Mouse (Mus musculus): ENCODE data around the gene Nxpe4. TPM values are rescaled to one million over a fixed set of nuclear protein-coding genes. Genes with fewer than 3 reads are reported as not detected.

Gene Nxpe4
- polyA plus RNA-seq, 1 experiment from 2014 or later = 8.6 TPM

DNA sequence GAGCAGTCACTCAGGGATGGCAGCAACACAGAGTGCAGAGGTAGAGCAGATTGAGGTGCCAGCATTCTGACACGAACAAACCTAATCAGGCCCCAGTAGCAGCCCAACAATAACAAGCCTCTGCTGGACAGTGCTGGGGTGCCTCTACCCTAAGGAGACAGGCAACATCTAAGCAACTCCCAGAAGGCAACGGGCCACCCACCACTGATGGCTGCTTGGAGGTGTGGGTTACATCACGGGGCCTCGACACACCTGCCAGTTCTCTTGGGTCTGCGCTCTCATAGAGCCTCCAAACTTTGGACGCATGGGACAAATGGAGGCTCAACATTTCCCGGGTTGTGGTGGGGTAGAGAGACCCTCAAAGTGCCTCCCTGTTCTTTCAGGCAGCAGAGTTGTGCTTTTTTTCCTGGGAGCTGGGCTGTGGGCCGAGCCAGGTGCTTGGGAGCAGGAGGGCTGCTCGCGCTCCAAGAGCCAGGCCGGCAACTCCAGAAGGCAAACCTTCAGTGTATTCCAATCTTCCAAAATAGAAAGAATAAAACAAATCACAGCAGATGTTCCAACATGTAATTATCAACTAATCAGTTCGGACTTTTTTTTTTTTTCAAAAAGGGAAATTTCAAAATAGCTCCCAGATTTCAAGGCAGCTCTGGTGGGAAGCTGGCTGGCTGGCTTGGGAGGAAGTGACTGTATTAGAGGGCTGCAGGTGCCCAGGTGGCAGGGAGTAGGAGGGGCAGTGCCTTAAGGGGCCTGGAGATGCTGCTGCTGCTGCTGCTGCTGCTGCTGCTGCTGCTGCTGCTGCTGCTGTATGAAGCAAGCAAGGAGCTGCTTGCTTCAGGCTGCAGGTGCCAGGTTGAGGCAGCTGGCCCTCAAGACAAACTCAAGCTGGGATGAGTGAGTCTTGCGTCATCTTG is 54.5 kb downstream of the Nxpe4 start:
- H3K4me2 ChIP-seq (ENCODE audit: low read depth, low read length) = no peak overlapping the region
- H3K4me1 ChIP-seq (ENCODE audit: control insufficient read depth, insufficient read depth, low read length) = no peaks in the 10 kb centered on the region
- no peaks in the 10 kb centered on the region for H3K9me3 ChIP-seq (replicated peaks; ENCODE audit: control insufficient read depth, low read length)
- WGBS = 76% methylated on average over 13 of the region's 13 CpGs
- no peak overlapping the region for H3K27ac ChIP-seq (replicated peaks; ENCODE audit: low read depth, low read length)
- no peak overlapping the region for H3K4me3 ChIP-seq (ENCODE audit: low read depth, low read length)
- no peak overlapping the region for H3K9ac ChIP-seq (replicated peaks; ENCODE audit: low read length)
- ATAC-seq (replicated peaks; ENCODE audit: insufficient number of reproducible peaks, low FRiP score, low TSS enrichment, low read depth) = no peak
- DNase-seq (ENCODE audit: low spot score) = no peak
- H3K36me3 ChIP-seq (replicated peaks; ENCODE audit: control insufficient read depth, insufficient read depth, low read depth, low read length) = no peaks in the 10 kb centered on the region
- H3K27me3 ChIP-seq (ENCODE audit: control insufficient read depth, insufficient read depth, low read length) = no peaks in the 10 kb centered on the region

DNA sequence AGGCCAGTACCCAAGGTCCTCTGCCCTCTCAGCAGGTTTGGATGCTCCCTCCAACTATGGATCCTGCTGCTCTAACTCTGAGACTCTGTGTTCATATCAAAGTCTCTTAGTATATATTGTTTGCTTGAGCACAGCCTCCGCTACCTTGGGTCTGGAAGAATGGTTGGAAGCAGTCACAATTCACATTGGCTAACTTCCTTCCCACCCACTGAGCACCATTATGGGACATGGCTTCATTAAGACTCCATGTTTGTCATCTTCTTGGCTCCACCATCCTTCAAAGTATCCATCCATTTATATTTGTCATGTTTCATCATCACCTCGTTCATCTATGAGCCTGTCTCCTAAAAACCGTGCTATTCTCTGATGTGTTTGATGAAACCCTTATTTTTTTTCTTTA is 68.9 kb downstream of the Nxpe4 start:
- no peak for DNase-seq (ENCODE audit: low spot score)
- Histone ChIP-seq H3K27me3 (ENCODE audit: control insufficient read depth, insufficient read depth, low read length) (no peaks in the 10 kb centered on the region), H3K4me2 (ENCODE audit: low read depth, low read length) (no peak overlapping the region), H3K27ac (replicated peaks; ENCODE audit: low read depth, low read length) (no peak overlapping the region), H3K36me3 (replicated peaks; ENCODE audit: control insufficient read depth, insufficient read depth, low read depth, low read length) (no peaks in the 10 kb centered on the region), H3K4me1 (ENCODE audit: control insufficient read depth, insufficient read depth, low read length) (no peaks in the 10 kb centered on the region), H3K9ac (replicated peaks; ENCODE audit: low read length) (no peak overlapping the region), H3K9me3 (replicated peaks; ENCODE audit: control insufficient read depth, low read length) (no peaks in the 10 kb centered on the region), H3K4me3 (ENCODE audit: low read depth, low read length) (no peak overlapping the region)
- WGBS = 90% methylated on average over 3 of the region's 3 CpGs
- no peak for ATAC-seq (replicated peaks; ENCODE audit: insufficient number of reproducible peaks, low FRiP score, low TSS enrichment, low read depth)

DNA sequence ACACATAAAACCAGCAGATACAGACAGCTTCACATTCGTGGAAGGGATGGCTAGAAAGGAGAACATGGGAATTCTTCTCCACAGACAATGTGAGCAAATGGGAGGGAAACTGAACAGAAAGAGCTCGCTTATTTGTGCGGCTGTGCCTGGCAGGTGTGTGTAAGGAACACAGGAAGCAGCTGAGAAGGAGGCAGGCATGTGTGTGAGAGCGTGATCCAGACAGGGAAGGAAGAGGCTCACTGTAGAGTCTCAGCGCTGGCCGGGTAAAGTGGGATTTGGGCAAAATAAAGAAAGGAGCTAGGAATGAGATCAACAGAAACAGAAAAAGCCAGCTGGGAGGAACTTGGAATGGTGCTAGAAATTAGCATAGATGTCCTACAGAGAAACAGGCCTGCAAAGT is 74.6 kb downstream of the Nxpe4 start:
- H3K36me3 ChIP-seq (replicated peaks; ENCODE audit: control insufficient read depth, insufficient read depth, low read depth, low read length) = no peaks in the 10 kb centered on the region
- H3K27me3 ChIP-seq (ENCODE audit: control insufficient read depth, insufficient read depth, low read length) = no peaks in the 10 kb centered on the region
- H3K4me1 ChIP-seq (ENCODE audit: control insufficient read depth, insufficient read depth, low read length) = no peaks in the 10 kb centered on the region
- H3K4me3 ChIP-seq (ENCODE audit: low read depth, low read length) = no peak overlapping the region
- no peak overlapping the region for H3K27ac ChIP-seq (replicated peaks; ENCODE audit: low read depth, low read length)
- 69% methylated on average over 6 of the region's 6 CpGs for WGBS
- DNase-seq (ENCODE audit: low spot score) (no peak), ATAC-seq (replicated peaks; ENCODE audit: insufficient number of reproducible peaks, low FRiP score, low TSS enrichment, low read depth) (no peak)
- no peak overlapping the region for H3K9ac ChIP-seq (replicated peaks; ENCODE audit: low read length)
- H3K9me3 ChIP-seq (replicated peaks; ENCODE audit: control insufficient read depth, low read length) = no peaks in the 10 kb centered on the region
- no peak overlapping the region for H3K4me2 ChIP-seq (ENCODE audit: low read depth, low read length)

DNA sequence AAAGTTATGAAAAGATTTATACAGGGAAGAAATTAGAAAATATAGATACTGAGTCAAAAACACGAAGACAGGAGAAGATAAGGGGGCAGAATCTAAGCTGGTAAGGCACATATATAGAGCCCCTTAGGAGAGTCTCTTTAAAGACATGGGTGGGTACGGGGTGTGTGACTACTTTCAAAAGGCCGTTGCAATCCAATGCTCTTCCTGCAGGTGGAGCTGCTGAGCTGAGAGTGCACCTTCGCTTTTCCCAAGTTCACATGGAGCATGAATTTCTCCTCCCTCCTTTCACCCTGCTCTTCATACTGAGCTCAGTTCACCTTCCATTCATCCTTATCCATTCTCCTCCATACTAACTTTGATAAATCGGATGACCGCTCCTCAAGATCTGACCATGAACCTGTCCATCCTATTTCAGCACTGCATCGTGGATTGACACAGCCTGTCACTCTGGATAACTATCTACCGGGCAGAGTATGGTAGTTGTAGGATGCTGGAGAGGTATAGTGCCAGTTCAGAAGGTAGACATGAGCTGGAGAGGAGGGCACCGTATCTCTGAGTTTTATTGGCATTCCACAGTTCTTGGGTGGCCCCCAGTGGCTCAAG is 76.4 kb downstream of the Nxpe4 start:
- ATAC-seq (replicated peaks; ENCODE audit: insufficient number of reproducible peaks, low FRiP score, low TSS enrichment, low read depth) (no peak), DNase-seq (ENCODE audit: low spot score) (peak; percentile 39)
- Histone ChIP-seq H3K36me3 (replicated peaks; ENCODE audit: control insufficient read depth, insufficient read depth, low read depth, low read length) (no peaks in the 10 kb centered on the region), H3K4me3 (ENCODE audit: low read depth, low read length) (no peak overlapping the region), H3K27me3 (ENCODE audit: control insufficient read depth, insufficient read depth, low read length) (no peaks in the 10 kb centered on the region), H3K9ac (replicated peaks; ENCODE audit: low read length) (no peak overlapping the region), H3K4me1 (ENCODE audit: control insufficient read depth, insufficient read depth, low read length) (no peaks in the 10 kb centered on the region), H3K27ac (replicated peaks; ENCODE audit: low read depth, low read length) (no peak overlapping the region), H3K4me2 (ENCODE audit: low read depth, low read length) (no peak overlapping the region), H3K9me3 (replicated peaks; ENCODE audit: control insufficient read depth, low read length) (no peaks in the 10 kb centered on the region)
- 80% methylated on average over 9 of the region's 9 CpGs for WGBS

DNA sequence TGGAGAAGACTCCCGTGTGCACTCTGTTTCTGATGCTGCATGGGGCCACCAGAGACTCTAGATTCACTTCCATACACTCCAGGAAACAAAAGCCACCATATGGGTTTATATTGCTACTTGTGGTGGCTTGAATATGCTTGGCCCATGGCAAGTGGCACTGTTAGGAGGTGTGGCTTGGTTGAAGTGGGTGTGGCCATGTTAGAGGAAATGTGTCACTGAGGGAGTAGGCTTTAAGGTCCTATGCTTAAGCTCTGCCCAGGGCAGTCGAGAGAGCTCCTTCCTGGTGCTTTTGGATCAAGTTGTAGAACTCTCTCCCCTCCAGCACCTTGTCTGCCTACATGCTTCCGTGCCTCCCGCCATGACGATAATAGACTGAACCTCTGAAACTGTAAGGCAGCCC is 77.6 kb downstream of the Nxpe4 start:
- no peak for DNase-seq (ENCODE audit: low spot score)
- no peaks in the 10 kb centered on the region for H3K9me3 ChIP-seq (replicated peaks; ENCODE audit: control insufficient read depth, low read length)
- H3K4me3 ChIP-seq (ENCODE audit: low read depth, low read length) = no peak overlapping the region
- H3K27ac ChIP-seq (replicated peaks; ENCODE audit: low read depth, low read length) = no peak overlapping the region
- H3K9ac ChIP-seq (replicated peaks; ENCODE audit: low read length) = no peak overlapping the region
- H3K4me2 ChIP-seq (ENCODE audit: low read depth, low read length) = no peak overlapping the region
- no peaks in the 10 kb centered on the region for H3K4me1 ChIP-seq (ENCODE audit: control insufficient read depth, insufficient read depth, low read length)
- ATAC-seq (replicated peaks; ENCODE audit: insufficient number of reproducible peaks, low FRiP score, low TSS enrichment, low read depth) = no peak
- WGBS = 90% methylated on average over 5 of the region's 5 CpGs
- H3K36me3 ChIP-seq (replicated peaks; ENCODE audit: control insufficient read depth, insufficient read depth, low read depth, low read length) = no peaks in the 10 kb centered on the region
- H3K27me3 ChIP-seq (ENCODE audit: control insufficient read depth, insufficient read depth, low read length) = no peaks in the 10 kb centered on the region

DNA sequence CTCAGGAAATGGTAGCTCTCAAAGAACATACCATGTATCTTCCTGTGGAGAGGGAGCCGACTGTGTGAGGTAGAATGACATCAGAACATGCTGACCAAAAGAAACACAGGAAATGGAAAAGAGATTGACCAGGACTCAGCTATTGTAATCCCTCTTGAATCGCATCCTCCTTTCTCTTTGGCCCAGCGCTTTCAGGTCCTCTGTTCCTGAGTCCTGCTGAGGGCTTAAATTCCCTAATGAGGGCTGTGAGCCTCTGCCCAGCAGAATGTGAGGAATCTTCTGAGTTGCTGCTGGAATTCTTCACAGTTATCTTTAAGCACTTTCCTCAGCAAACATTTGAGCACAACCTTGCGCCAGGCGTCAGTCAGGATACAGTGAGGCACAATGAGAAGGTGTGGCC is 78.6 kb downstream of the Nxpe4 start:
- H3K27ac ChIP-seq (replicated peaks; ENCODE audit: low read depth, low read length) = no peak overlapping the region
- no peak overlapping the region for H3K4me3 ChIP-seq (ENCODE audit: low read depth, low read length)
- H3K36me3 ChIP-seq (replicated peaks; ENCODE audit: control insufficient read depth, insufficient read depth, low read depth, low read length) = no peaks in the 10 kb centered on the region
- no peaks in the 10 kb centered on the region for H3K4me1 ChIP-seq (ENCODE audit: control insufficient read depth, insufficient read depth, low read length)
- H3K27me3 ChIP-seq (ENCODE audit: control insufficient read depth, insufficient read depth, low read length) = no peaks in the 10 kb centered on the region
- DNase-seq (ENCODE audit: low spot score) (no peak), ATAC-seq (replicated peaks; ENCODE audit: insufficient number of reproducible peaks, low FRiP score, low TSS enrichment, low read depth) (no peak)
- no peak overlapping the region for H3K4me2 ChIP-seq (ENCODE audit: low read depth, low read length)
- no peak overlapping the region for H3K9ac ChIP-seq (replicated peaks; ENCODE audit: low read length)
- 52% methylated on average over 5 of the region's 5 CpGs for WGBS
- H3K9me3 ChIP-seq (replicated peaks; ENCODE audit: control insufficient read depth, low read length) = no peaks in the 10 kb centered on the region

DNA sequence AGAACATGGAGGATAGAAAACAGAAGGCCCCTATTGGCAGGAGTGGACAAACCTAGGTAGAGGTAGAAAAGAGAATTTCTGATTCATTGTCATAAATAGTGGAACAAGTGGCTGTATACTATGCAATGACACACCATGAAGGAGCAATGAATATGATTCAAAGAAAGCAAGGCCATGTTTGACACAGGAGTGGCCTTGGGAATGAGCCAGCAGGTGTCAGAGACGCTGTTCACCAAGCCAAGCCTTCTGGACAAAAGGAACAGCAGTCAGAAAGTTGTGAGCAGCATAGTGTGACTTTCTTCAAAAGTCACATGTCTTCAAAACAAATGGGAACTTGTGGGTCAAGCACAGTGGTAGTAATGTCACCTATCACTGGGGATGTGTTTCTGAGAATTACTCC is 80.0 kb downstream of the Nxpe4 start:
- H3K4me1 ChIP-seq (ENCODE audit: control insufficient read depth, insufficient read depth, low read length) = no peaks in the 10 kb centered on the region
- no peak overlapping the region for H3K27ac ChIP-seq (replicated peaks; ENCODE audit: low read depth, low read length)
- DNase-seq (ENCODE audit: low spot score) (no peak), ATAC-seq (replicated peaks; ENCODE audit: insufficient number of reproducible peaks, low FRiP score, low TSS enrichment, low read depth) (no peak)
- no peak overlapping the region for H3K9ac ChIP-seq (replicated peaks; ENCODE audit: low read length)
- no peaks in the 10 kb centered on the region for H3K36me3 ChIP-seq (replicated peaks; ENCODE audit: control insufficient read depth, insufficient read depth, low read depth, low read length)
- no peak overlapping the region for H3K4me3 ChIP-seq (ENCODE audit: low read depth, low read length)
- H3K27me3 ChIP-seq (ENCODE audit: control insufficient read depth, insufficient read depth, low read length) = no peaks in the 10 kb centered on the region
- no peaks in the 10 kb centered on the region for H3K9me3 ChIP-seq (replicated peaks; ENCODE audit: control insufficient read depth, low read length)
- H3K4me2 ChIP-seq (ENCODE audit: low read depth, low read length) = no peak overlapping the region
- 92% methylated on average over 1 of the region's 1 CpGs for WGBS

DNA sequence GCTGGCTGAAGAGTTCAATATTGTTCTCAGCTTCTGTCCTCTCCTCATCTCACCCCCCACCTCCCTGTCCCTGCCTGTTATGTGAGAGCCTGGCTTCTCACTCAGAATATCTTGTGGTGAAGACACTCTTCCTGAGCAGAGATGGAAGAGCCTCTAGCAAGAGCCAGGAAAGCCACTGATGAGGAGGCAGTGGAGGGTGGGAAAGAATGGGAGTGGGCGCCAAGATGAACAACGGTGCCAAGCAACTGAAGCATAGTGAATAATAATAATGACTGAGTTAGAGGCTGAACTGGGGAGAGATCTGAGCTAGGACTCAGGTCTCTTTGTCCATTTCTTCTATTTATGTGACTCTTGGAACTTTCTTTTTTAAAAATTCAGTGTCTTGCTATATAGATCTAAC is 80.9 kb downstream of the Nxpe4 start:
- Histone ChIP-seq H3K4me1 (ENCODE audit: control insufficient read depth, insufficient read depth, low read length) (no peaks in the 10 kb centered on the region), H3K9ac (replicated peaks; ENCODE audit: low read length) (no peak overlapping the region), H3K27ac (replicated peaks; ENCODE audit: low read depth, low read length) (no peak overlapping the region), H3K4me3 (ENCODE audit: low read depth, low read length) (no peak overlapping the region), H3K27me3 (ENCODE audit: control insufficient read depth, insufficient read depth, low read length) (no peaks in the 10 kb centered on the region), H3K4me2 (ENCODE audit: low read depth, low read length) (no peak overlapping the region), H3K9me3 (replicated peaks; ENCODE audit: control insufficient read depth, low read length) (no peaks in the 10 kb centered on the region), H3K36me3 (replicated peaks; ENCODE audit: control insufficient read depth, insufficient read depth, low read depth, low read length) (no peaks in the 10 kb centered on the region)
- no peak for DNase-seq (ENCODE audit: low spot score)
- no peak for ATAC-seq (replicated peaks; ENCODE audit: insufficient number of reproducible peaks, low FRiP score, low TSS enrichment, low read depth)
- WGBS = 94% methylated on average over 2 of the region's 2 CpGs

Measured in embryonic facial prominence, embryonic 11.5 days (tissue).